Comparison of ENCODE assay signal across 13 mouse cellular contexts in genomic region chr4:116217046-116217445, GRCm38 (mm10). TPM values are rescaled to one million over a fixed set of nuclear protein-coding genes. Genes with fewer than 3 reads are reported as not detected.
DNase-seq lines count a peak whose midpoint lies in the region; ATAC-seq and TF ChIP-seq lines count a peak whose summit lies in the region.
"Had no signal": no experiment of that assay in that cellular context is flagged by ENCODE, and none has a peak within 500 bp of the region (broad histone marks: within the 10 kb centered on the region; RNA-seq: fewer than 3 reads in every experiment).

No protein-coding gene starts in this region.

- H3K4me3 ChIP-seq in hindbrain, postnatal 0 days (ENCODE audit: low read length), result no peak overlapping the region
- H3K4me3 ChIP-seq in hindbrain, embryonic 12.5 days, result no peak overlapping the region
- H3K4me3 ChIP-seq in midbrain, postnatal 0 days (ENCODE audit: low read depth, low read length), result no peak overlapping the region
- H3K4me3 ChIP-seq in midbrain, embryonic 11.5 days (ENCODE audit: low read depth, low read length), result no peak overlapping the region
- H3K4me3 ChIP-seq: embryonic facial prominence, embryonic 15.5 days; liver, embryonic 13.5 days; megakaryocyte, embryonic 14.5 days had no signal

- H3K9ac ChIP-seq in hindbrain, postnatal 0 days (replicated peaks; ENCODE audit: low read length), result no peak overlapping the region
- H3K9ac ChIP-seq in hindbrain, embryonic 12.5 days, result no peak overlapping the region
- no peak overlapping the region for H3K9ac ChIP-seq in midbrain, postnatal 0 days (replicated peaks; ENCODE audit: low read length, poor library complexity, severe bottlenecking)
- no peak overlapping the region for H3K9ac ChIP-seq in midbrain, embryonic 11.5 days (ENCODE audit: low read length)
- H3K9ac ChIP-seq: embryonic facial prominence, embryonic 15.5 days; liver, embryonic 13.5 days had no signal

- H3K27me3 ChIP-seq in hindbrain, postnatal 0 days (ENCODE audit: insufficient read depth, low read length), result no peaks in the 10 kb centered on the region
- H3K27me3 ChIP-seq in hindbrain, embryonic 12.5 days, result no peaks in the 10 kb centered on the region
- H3K27me3 ChIP-seq in midbrain, postnatal 0 days (ENCODE audit: insufficient read depth, low read length), result no peaks in the 10 kb centered on the region
- no peaks in the 10 kb centered on the region for H3K27me3 ChIP-seq in midbrain, embryonic 11.5 days (ENCODE audit: control insufficient read depth, insufficient read depth, low read length)
- H3K27me3 ChIP-seq: embryonic facial prominence, embryonic 15.5 days had no signal

- TF ChIP-seq CTCF in hindbrain, postnatal 0 days (IDR thresholded peaks at IDR 0.05; ENCODE audit: low read depth), result no peak
- no peak for TF ChIP-seq CTCF in midbrain, postnatal 0 days (IDR thresholded peaks at IDR 0.05)

- H3K36me3 ChIP-seq in hindbrain, postnatal 0 days (ENCODE audit: insufficient read depth, low read length), result no peaks in the 10 kb centered on the region
- H3K36me3 ChIP-seq in hindbrain, embryonic 12.5 days, result no peaks in the 10 kb centered on the region
- no peaks in the 10 kb centered on the region for H3K36me3 ChIP-seq in midbrain, postnatal 0 days (ENCODE audit: insufficient read depth, low read length)
- no peaks in the 10 kb centered on the region for H3K36me3 ChIP-seq in midbrain, embryonic 11.5 days (ENCODE audit: control insufficient read depth, insufficient read depth, low read length)
- H3K36me3 ChIP-seq: embryonic facial prominence, embryonic 15.5 days; liver, embryonic 13.5 days had no signal

- DNase-seq in hindbrain, postnatal 0 days (ENCODE audit: low spot score), result peak; percentile 59
- peak; percentile 47 for DNase-seq in midbrain, postnatal 0 days (ENCODE audit: low spot score)
- no peak for DNase-seq in midbrain, embryonic 11.5 days (ENCODE audit: low spot score, missing footprints)
- DNase-seq in brain, adult 2 months (ENCODE audit: low read depth, low spot score), result peak; percentile 93
- DNase-seq in telencephalon, adult 2 months (ENCODE audit: low read depth, low spot score), result peak; percentile 24
- no peak for DNase-seq in urinary bladder, postnatal 25 days (ENCODE audit: low spot score)
- DNase-seq: liver, embryonic 13.5 days; thymus, postnatal 14 days had no signal

- 50% methylated on average over 2 of the region's 2 CpGs for WGBS in hindbrain, postnatal 0 days
- WGBS in hindbrain, embryonic 12.5 days, result 64% methylated on average over 2 of the region's 2 CpGs
- 60% methylated on average over 2 of the region's 2 CpGs for WGBS in midbrain, postnatal 0 days
- WGBS in midbrain, embryonic 11.5 days, result 75% methylated on average over 2 of the region's 2 CpGs

- no peak for ATAC-seq in hindbrain, postnatal 0 days
- no peak for ATAC-seq in hindbrain, embryonic 12.5 days (ENCODE audit: low FRiP score)
- ATAC-seq in midbrain, postnatal 0 days (ENCODE audit: low FRiP score), result no peak
- no peak for ATAC-seq in midbrain, embryonic 11.5 days (ENCODE audit: low FRiP score)

- no peaks in the 10 kb centered on the region for H3K4me1 ChIP-seq in hindbrain, postnatal 0 days (ENCODE audit: insufficient read depth, low read length)
- peaks cover 7% of the 10 kb centered on the region; the same call in 1 of the 2 replicates for H3K4me1 ChIP-seq in hindbrain, embryonic 12.5 days
- peaks cover 4% of the 10 kb centered on the region; the same call in 1 of the 2 replicates for H3K4me1 ChIP-seq in midbrain, postnatal 0 days (ENCODE audit: insufficient read depth, low read length)
- peaks cover 3% of the 10 kb centered on the region for H3K4me1 ChIP-seq in midbrain, embryonic 11.5 days (ENCODE audit: control insufficient read depth, insufficient read depth, low read length)

- H3K9me3 ChIP-seq in hindbrain, postnatal 0 days (ENCODE audit: low read length), result no peaks in the 10 kb centered on the region
- no peaks in the 10 kb centered on the region for H3K9me3 ChIP-seq in hindbrain, embryonic 12.5 days (replicated peaks)
- no peaks in the 10 kb centered on the region for H3K9me3 ChIP-seq in midbrain, postnatal 0 days (ENCODE audit: low read length)
- no peaks in the 10 kb centered on the region for H3K9me3 ChIP-seq in midbrain, embryonic 11.5 days (ENCODE audit: control insufficient read depth, low read length)
- H3K9me3 ChIP-seq: embryonic facial prominence, embryonic 15.5 days; liver, embryonic 13.5 days had no signal

- H3K27ac ChIP-seq in hindbrain, postnatal 0 days, result no peak overlapping the region
- no peak overlapping the region for H3K27ac ChIP-seq in hindbrain, embryonic 12.5 days
- H3K27ac ChIP-seq in midbrain, postnatal 0 days (ENCODE audit: low read depth, low read length), result no peak overlapping the region
- H3K27ac ChIP-seq in midbrain, embryonic 11.5 days (ENCODE audit: low read depth, low read length), result no peak overlapping the region
- H3K27ac ChIP-seq: embryonic facial prominence, embryonic 15.5 days; liver, embryonic 13.5 days had no signal

- H3K4me2 ChIP-seq in hindbrain, postnatal 0 days (ENCODE audit: low read depth, low read length), result no peak overlapping the region
- no peak overlapping the region for H3K4me2 ChIP-seq in hindbrain, embryonic 12.5 days (replicated peaks)
- no peak overlapping the region for H3K4me2 ChIP-seq in midbrain, postnatal 0 days (ENCODE audit: low read depth, low read length, poor library complexity, severe bottlenecking)
- no peak overlapping the region for H3K4me2 ChIP-seq in midbrain, embryonic 11.5 days
- H3K4me2 ChIP-seq: embryonic facial prominence, embryonic 15.5 days; liver, embryonic 13.5 days had no signal

RNA-seq across cellular contexts. Expression of gene Pik3r3, which starts 4.4 kb away (rescaled TPM):
- total RNA-seq in hindbrain, postnatal 0 days (2014; rRNA removed), result 37.8 and 44.4 TPM in 2 replicates
- 37.7 and 39.8 TPM in 2 replicates for polyA plus RNA-seq in hindbrain, postnatal 0 days (2015; fragmentation: Nextera tagmentation; extraction: Ambion mirVana)
- polyA plus RNA-seq in hindbrain, embryonic 12.5 days (2016; fragmentation: Nextera tagmentation; extraction: Ambion mirVana), result 108 and 113 TPM in 2 replicates
- total RNA-seq in midbrain, postnatal 0 days (2014; rRNA removed), result 48.3 and 59.5 TPM in 2 replicates
- polyA plus RNA-seq in midbrain, postnatal 0 days (2015; fragmentation: Nextera tagmentation; extraction: Ambion mirVana), result 39.5 and 47.3 TPM in 2 replicates
- polyA plus RNA-seq in midbrain, embryonic 11.5 days (2014; fragmentation: Nextera tagmentation; extraction: Ambion mirVana), result 70.6 and 84.1 TPM in 2 replicates

RNA-seq across cellular contexts. Expression of gene Gm49337, which starts 43.9 kb away (rescaled TPM):
- not detected in 2 replicates for total RNA-seq in hindbrain, postnatal 0 days (2014; rRNA removed)
- polyA plus RNA-seq in hindbrain, postnatal 0 days (2015; fragmentation: Nextera tagmentation; extraction: Ambion mirVana), result not detected in 2 replicates
- polyA plus RNA-seq in hindbrain, embryonic 12.5 days (2016; fragmentation: Nextera tagmentation; extraction: Ambion mirVana), result not detected in 2 replicates
- not detected in 2 replicates for total RNA-seq in midbrain, postnatal 0 days (2014; rRNA removed)
- not detected in 2 replicates for polyA plus RNA-seq in midbrain, postnatal 0 days (2015; fragmentation: Nextera tagmentation; extraction: Ambion mirVana)
- polyA plus RNA-seq in midbrain, embryonic 11.5 days (2014; fragmentation: Nextera tagmentation; extraction: Ambion mirVana), result not detected in 2 replicates
- polyA plus RNA-seq: embryonic facial prominence, embryonic 15.5 days; liver, embryonic 13.5 days; neural tube, embryonic 14.5 days had no signal

RNA-seq across cellular contexts. Expression of gene 1700042G07Rik, which starts 43.9 kb away (rescaled TPM):
- total RNA-seq in hindbrain, postnatal 0 days (2014; rRNA removed), result not detected in 2 replicates
- polyA plus RNA-seq in hindbrain, postnatal 0 days (2015; fragmentation: Nextera tagmentation; extraction: Ambion mirVana), result not detected in 2 replicates
- not detected in 2 replicates for polyA plus RNA-seq in hindbrain, embryonic 12.5 days (2016; fragmentation: Nextera tagmentation; extraction: Ambion mirVana)
- not detected in 2 replicates for total RNA-seq in midbrain, postnatal 0 days (2014; rRNA removed)
- not detected in 2 replicates for polyA plus RNA-seq in midbrain, postnatal 0 days (2015; fragmentation: Nextera tagmentation; extraction: Ambion mirVana)
- not detected in 2 replicates for polyA plus RNA-seq in midbrain, embryonic 11.5 days (2014; fragmentation: Nextera tagmentation; extraction: Ambion mirVana)
- total RNA-seq: layer of hippocampus, adult 8-10 months had no signal
- polyA plus RNA-seq: embryonic facial prominence, embryonic 15.5 days; liver, embryonic 13.5 days; neural tube, embryonic 14.5 days had no signal

RNA-seq across cellular contexts. Expression of gene Tspan1, which starts 49.6 kb away (rescaled TPM):
- 0.16 and 0.40 TPM in 2 replicates for total RNA-seq in hindbrain, postnatal 0 days (2014; rRNA removed)
- 0.21 and 0.34 TPM in 2 replicates for polyA plus RNA-seq in hindbrain, postnatal 0 days (2015; fragmentation: Nextera tagmentation; extraction: Ambion mirVana)
- 0.17 TPM in 1 of 2 replicates, not detected in the other for polyA plus RNA-seq in hindbrain, embryonic 12.5 days (2016; fragmentation: Nextera tagmentation; extraction: Ambion mirVana)
- total RNA-seq in midbrain, postnatal 0 days (2014; rRNA removed), result 0.57 and 0.77 TPM in 2 replicates
- 0.26 and 0.31 TPM in 2 replicates for polyA plus RNA-seq in midbrain, postnatal 0 days (2015; fragmentation: Nextera tagmentation; extraction: Ambion mirVana)
- polyA plus RNA-seq in midbrain, embryonic 11.5 days (2014; fragmentation: Nextera tagmentation; extraction: Ambion mirVana), result not detected in 2 replicates
- total RNA-seq: layer of hippocampus, adult 8-10 months had no signal
- polyA plus RNA-seq: liver, embryonic 13.5 days had no signal

Comparison
In these comparisons a context has a peak if more than half of its experiments do, and no peak if none do; other contexts are left out.
1. DNase-seq: peak in hindbrain, postnatal 0 days (single experiment), midbrain, postnatal 0 days (single experiment), brain, adult 2 months (single experiment) and telencephalon, adult 2 months (single experiment); none in midbrain, embryonic 11.5 days (single experiment) and urinary bladder, postnatal 25 days (single experiment).